Mouse (Mus musculus): Measurements from ENCODE around the gene Znrf3.

- TF ChIP-seq POLR2AphosphoS5 (IDR thresholded peaks at IDR 0.05; ENCODE audit: insufficient replicate concordance, low read depth, low read length) = no peak
- no peak for TF ChIP-seq CTCF (IDR thresholded peaks at IDR 0.05; ENCODE audit: low read depth, low read length)
- no peak for TF ChIP-seq TAL1 (conservative IDR thresholded peaks at IDR 0.05; ENCODE audit: low read depth, low read length)
Measured at GRCm38 (mm10) chr11:5324296-5324695, 120.4 kb downstream of the Znrf3 start.

Data from G1E (cell line).